Mouse (Mus musculus): ENCODE results near the gene Tpbpb. TPM values are rescaled to one million over a fixed set of nuclear protein-coding genes. Genes with fewer than 3 reads are reported as not detected.
A peak's percentile ranks its signal among the peaks of the same experiment; 100 is the strongest.
"Not testable (repeated sequence)": the region's sequence is repeated elsewhere in the genome, so short reads cannot be mapped to it uniquely, and the experiment has no call there.

Gene Tpbpb
- not detected in 2 replicates for polyA plus RNA-seq (2016; fragmentation: Nextera tagmentation; extraction: Ambion mirVana)

- H3K27ac ChIP-seq (replicated peaks); H3K4me1 ChIP-seq; H3K27me3 ChIP-seq (replicated peaks; ENCODE audit: low read depth, poor library complexity, severe bottlenecking); H3K36me3 ChIP-seq (replicated peaks); H3K4me3 ChIP-seq; DNase-seq (ENCODE audit: low spot score): not testable (repeated sequence)
- H3K9me3 ChIP-seq: peaks cover 14% of the 10 kb centered on the region; the same call in 1 of the 2 replicates
- 93% methylated on average over 2 of the region's 2 CpGs for whole genome bisulfite sequencing
Measured at GRCm38 (mm10) chr13:60904780-60905179, at the start of gene Tpbpb. Tpbpb (minus strand) TSS chr13:60904880.

GRCm38 (mm10) chr13:60941884-60942283, 37.2 kb upstream of the Tpbpb start, which contains the start of gene Tpbpa:
Tpbpa (minus strand) TSS chr13:60941984.
- H3K27ac ChIP-seq (replicated peaks); H3K36me3 ChIP-seq (replicated peaks); H3K27me3 ChIP-seq (replicated peaks; ENCODE audit: low read depth, poor library complexity, severe bottlenecking); H3K4me1 ChIP-seq; DNase-seq (ENCODE audit: low spot score); H3K4me3 ChIP-seq: not testable (repeated sequence)
- 85% methylated on average over 3 of the region's 3 CpGs for WGBS
- H3K9me3 ChIP-seq: peaks cover 31% of the 10 kb centered on the region

DNA sequence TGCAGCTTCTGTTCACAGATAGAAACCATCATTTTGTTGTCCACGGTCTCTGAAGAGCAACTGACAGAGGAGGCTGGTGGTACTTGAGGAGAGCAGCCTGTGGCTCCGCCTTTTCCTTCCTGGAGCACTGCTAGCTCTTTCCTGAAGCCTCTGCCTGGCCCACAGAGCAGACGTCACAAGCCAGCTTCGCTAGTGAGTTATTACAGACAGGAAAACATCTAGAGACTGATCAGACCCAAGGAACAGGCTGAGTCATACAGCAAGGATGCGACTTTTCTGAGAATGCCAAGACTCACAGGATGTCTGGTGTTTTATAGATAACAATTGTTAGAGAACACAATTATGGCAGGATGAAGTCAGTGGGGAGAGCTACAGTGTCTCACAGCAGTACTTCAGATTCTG, 31.8 kb upstream of the Tpbpb start, which contains the start of the genes Gm49391 and Ctla2a:
Gene Gm49391 (minus strand): TSS at position 72 of the 402 bp plus-strand sequence.
Gene Ctla2a (minus strand): TSS at position 126 of the 402 bp plus-strand sequence.
- WGBS: 67% methylated on average over 5 of the region's 5 CpGs
- peak; percentile 7 for DNase-seq (ENCODE audit: low spot score)
- Histone ChIP-seq H3K9me3 (peaks cover 19% of the 10 kb centered on the region; the same call in 1 of the 2 replicates), H3K36me3 (replicated peaks) (no peaks in the 10 kb centered on the region), H3K27ac (replicated peaks) (no peak within 1 kb of the TSS), H3K27me3 (replicated peaks; ENCODE audit: low read depth, poor library complexity, severe bottlenecking) (no peaks in the 10 kb centered on the region), H3K4me3 (no peak within 1 kb of the TSS), H3K4me1 (no peaks in the 10 kb centered on the region)

GRCm38 (mm10) chr13:60935490-60935889, 30.8 kb upstream of the Tpbpb start, which contains the start of gene Gm49393:
Gm49393 (minus strand) TSS chr13:60935590.
- H3K27me3 ChIP-seq (replicated peaks; ENCODE audit: low read depth, poor library complexity, severe bottlenecking); H3K4me3 ChIP-seq; H3K4me1 ChIP-seq; H3K27ac ChIP-seq (replicated peaks); DNase-seq (ENCODE audit: low spot score); H3K36me3 ChIP-seq (replicated peaks): not testable (repeated sequence)
- 79% methylated on average over 2 of the region's 2 CpGs for WGBS
- peaks cover 16% of the 10 kb centered on the region; the same call in 1 of the 2 replicates for H3K9me3 ChIP-seq

DNA sequence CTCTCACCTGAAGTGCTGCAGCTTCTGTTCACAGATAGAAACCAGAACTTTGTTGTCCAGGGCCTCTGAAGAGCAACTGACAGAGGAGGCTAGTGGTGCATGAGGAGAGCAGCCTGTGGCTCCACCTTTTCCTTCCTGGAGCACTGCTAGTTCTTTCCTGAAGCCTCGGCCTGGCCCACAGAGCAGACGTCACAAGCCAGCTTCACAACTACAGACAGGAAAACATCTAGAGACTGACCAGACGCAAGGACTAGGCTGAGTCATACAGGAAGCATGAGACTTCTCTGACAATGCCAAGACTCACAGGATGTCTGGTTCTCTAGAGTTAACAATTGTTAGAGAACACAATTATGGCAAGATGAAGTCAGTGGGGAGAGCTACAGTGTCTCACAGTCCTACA, 7.4 kb downstream of the Tpbpb start, which contains the start of gene Ctla2b:
Gene Ctla2b (minus strand): TSS at position 120 of the 400 bp plus-strand sequence.
- peak; percentile 8 for DNase-seq (ENCODE audit: low spot score)
- whole genome bisulfite sequencing: 77% methylated on average over 3 of the region's 3 CpGs

DNA sequence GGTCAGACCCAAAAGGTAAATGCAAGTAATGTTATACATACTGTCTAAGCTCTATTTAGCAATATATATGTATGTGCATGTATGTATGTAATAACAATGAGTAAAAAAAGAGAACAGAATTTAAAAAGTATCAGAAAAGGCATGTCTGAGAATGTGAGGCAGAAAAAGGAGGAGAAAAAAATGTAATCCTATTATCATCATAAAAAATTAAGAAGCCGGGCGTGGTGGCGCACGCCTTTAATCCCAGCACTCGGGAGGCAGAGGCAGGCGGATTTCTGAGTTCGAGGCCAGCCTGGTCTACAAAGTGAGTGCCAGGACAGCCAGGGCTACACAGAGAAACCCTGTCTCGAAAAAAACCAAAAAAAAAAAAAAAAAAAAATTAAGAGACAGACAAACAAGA, 7.9 kb downstream of the Tpbpb start, which contains the start of gene Gm49392:
Gene Gm49392 (minus strand): TSS at position 101 of the 400 bp plus-strand sequence.
- H3K27me3 ChIP-seq (replicated peaks; ENCODE audit: low read depth, poor library complexity, severe bottlenecking); H3K36me3 ChIP-seq (replicated peaks); DNase-seq (ENCODE audit: low spot score); H3K27ac ChIP-seq (replicated peaks); H3K4me1 ChIP-seq; H3K4me3 ChIP-seq: not testable (repeated sequence)
- WGBS: 80% methylated on average over 8 of the region's 8 CpGs
- H3K9me3 ChIP-seq: peaks cover 11% of the 10 kb centered on the region; the same call in 1 of the 2 replicates

More for the DNA sequence above, 7.4 kb downstream of the Tpbpb start, which contains the start of gene Ctla2b:
- H3K27me3 ChIP-seq (replicated peaks; ENCODE audit: low read depth, poor library complexity, severe bottlenecking): no peaks in the 10 kb centered on the region
- peaks cover 15% of the 10 kb centered on the region; the same call in 1 of the 2 replicates for H3K9me3 ChIP-seq
- H3K27ac ChIP-seq (replicated peaks): no peak within 1 kb of the TSS
- no peaks in the 10 kb centered on the region for H3K36me3 ChIP-seq (replicated peaks)
- no peak within 1 kb of the TSS for H3K4me3 ChIP-seq
- H3K4me1 ChIP-seq: no peaks in the 10 kb centered on the region

DNA sequence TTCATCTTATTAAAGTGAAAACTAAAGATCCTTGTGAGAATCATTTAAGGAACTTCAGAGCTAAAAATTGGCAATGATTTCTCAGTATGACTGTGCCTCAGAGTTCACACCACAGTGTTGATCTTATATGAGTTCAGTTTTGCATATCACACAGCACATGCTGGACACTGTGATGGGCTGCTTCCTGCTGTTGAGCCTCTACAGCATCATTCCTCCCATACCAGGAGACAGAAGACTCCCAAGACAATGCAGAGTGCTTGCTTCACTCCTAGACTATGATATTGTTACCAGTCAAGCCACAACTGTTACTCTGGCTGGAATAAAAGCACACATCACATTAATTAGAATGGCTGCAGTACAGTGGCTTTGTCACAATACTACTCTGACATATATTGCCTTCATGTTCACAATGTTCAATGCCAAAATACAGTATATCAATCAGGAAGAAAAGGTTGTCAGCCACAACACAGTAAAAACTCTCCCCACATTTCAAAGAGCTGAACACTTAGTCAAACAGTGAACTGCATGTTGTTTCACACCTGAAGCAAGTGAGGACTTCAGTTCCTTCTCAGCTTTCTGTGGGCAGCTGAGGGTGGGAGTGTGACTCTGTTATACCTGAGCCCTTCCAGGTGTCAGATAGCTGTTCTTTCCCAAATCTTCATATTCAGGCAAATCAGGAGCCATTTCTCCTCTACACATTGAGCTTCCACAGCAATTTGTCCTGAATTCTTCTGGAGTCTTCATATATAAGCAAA, 9.1 kb downstream of the Tpbpb start:
- Histone ChIP-seq H3K9me3 (peaks cover 11% of the 10 kb centered on the region; the same call in 1 of the 2 replicates), H3K36me3 (replicated peaks) (no peaks in the 10 kb centered on the region)

DNA sequence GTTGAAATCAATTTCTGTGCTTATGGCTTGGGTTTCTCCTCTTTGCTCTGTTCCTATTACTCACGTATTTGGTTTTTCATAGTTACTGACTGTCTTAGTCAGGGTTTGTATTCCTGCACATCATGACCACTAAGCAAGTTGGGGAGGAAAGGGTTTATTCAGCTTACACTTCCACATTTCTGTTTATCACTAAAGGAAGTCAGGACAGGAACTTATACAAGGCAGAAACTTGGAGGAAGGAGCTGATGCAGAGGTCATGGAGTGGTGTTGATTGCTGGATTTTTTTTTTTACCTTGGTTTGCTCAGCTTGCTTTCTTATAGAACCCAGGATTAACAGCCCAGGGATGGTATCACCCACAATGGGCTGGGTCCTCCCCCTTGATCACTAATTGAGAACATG, 12.4 kb downstream of the Tpbpb start:
- Histone ChIP-seq H3K4me1 (no peaks in the 10 kb centered on the region), H3K4me3 (no peak overlapping the region), H3K9me3 (peaks cover 5% of the 10 kb centered on the region; the same call in 1 of the 2 replicates), H3K27me3 (replicated peaks; ENCODE audit: low read depth, poor library complexity, severe bottlenecking) (no peaks in the 10 kb centered on the region), H3K27ac (replicated peaks) (no peak overlapping the region), H3K36me3 (replicated peaks) (no peaks in the 10 kb centered on the region)
- no peak for DNase-seq (ENCODE audit: low spot score)
- WGBS: 87% methylated on average over 1 of the region's 1 CpGs

More for the DNA sequence above, 9.1 kb downstream of the Tpbpb start:
- Histone ChIP-seq H3K4me3 (no peak overlapping the region), H3K27me3 (replicated peaks; ENCODE audit: low read depth, poor library complexity, severe bottlenecking) (no peaks in the 10 kb centered on the region), H3K4me1 (no peaks in the 10 kb centered on the region), H3K27ac (replicated peaks) (no peak overlapping the region)
- no peak for DNase-seq (ENCODE audit: low spot score)

GRCm38 (mm10) chr13:60864281-60864680, 40.4 kb downstream of the Tpbpb start, which contains the start of gene 4930486L24Rik:
4930486L24Rik (minus strand) TSS chr13:60864475.
- WGBS: 61% methylated on average over 1 of the region's 1 CpGs
- no peaks in the 10 kb centered on the region for H3K36me3 ChIP-seq (replicated peaks)
- no peaks in the 10 kb centered on the region for H3K27me3 ChIP-seq (replicated peaks; ENCODE audit: low read depth, poor library complexity, severe bottlenecking)
- H3K4me3 ChIP-seq: no peak within 1 kb of the TSS
- H3K9me3 ChIP-seq: 0 out of 2 replicates have a peak, but pooled peaks cover 6% of the 10 kb centered on the region
- no peak for DNase-seq (ENCODE audit: low spot score)
- H3K4me1 ChIP-seq: no peaks in the 10 kb centered on the region
- no peak within 1 kb of the TSS for H3K27ac ChIP-seq (replicated peaks)

Other genes starting within 250 kb of the Tpbpb start
- not detected in 2 replicates for gene BC051665, start 118.5 kb downstream of the Tpbpb start, polyA plus RNA-seq (2016; fragmentation: Nextera tagmentation; extraction: Ambion mirVana)
- gene Ctsll3, start 102.0 kb downstream of the Tpbpb start, polyA plus RNA-seq (2016; fragmentation: Nextera tagmentation; extraction: Ambion mirVana): not detected in 2 replicates
- gene 4930486L24Rik, start 40.4 kb downstream of the Tpbpb start, polyA plus RNA-seq (2016; fragmentation: Nextera tagmentation; extraction: Ambion mirVana): 0.16 TPM in 1 of 2 replicates, not detected in the other
- gene Gm49392, start 8.0 kb downstream of the Tpbpb start, polyA plus RNA-seq (2016; fragmentation: Nextera tagmentation; extraction: Ambion mirVana): not detected in 2 replicates
- gene Ctla2b, start 7.4 kb downstream of the Tpbpb start, polyA plus RNA-seq (2016; fragmentation: Nextera tagmentation; extraction: Ambion mirVana): 0.80 and 1.7 TPM in 2 replicates
- gene Gm49393, start 30.7 kb upstream of the Tpbpb start, polyA plus RNA-seq (2016; fragmentation: Nextera tagmentation; extraction: Ambion mirVana): not detected in 2 replicates
- 0.69 and 1.0 TPM in 2 replicates for gene Gm49391, start 31.7 kb upstream of the Tpbpb start, polyA plus RNA-seq (2016; fragmentation: Nextera tagmentation; extraction: Ambion mirVana)
- 8.7 and 9.3 TPM in 2 replicates for gene Ctla2a, start 31.7 kb upstream of the Tpbpb start, polyA plus RNA-seq (2016; fragmentation: Nextera tagmentation; extraction: Ambion mirVana)
- not detected in 2 replicates for gene Tpbpa, start 37.1 kb upstream of the Tpbpb start, polyA plus RNA-seq (2016; fragmentation: Nextera tagmentation; extraction: Ambion mirVana)
- gene Ctsj, start 101.1 kb upstream of the Tpbpb start, polyA plus RNA-seq (2016; fragmentation: Nextera tagmentation; extraction: Ambion mirVana): not detected in 2 replicates
- gene Ctsq, start 135.8 kb upstream of the Tpbpb start, polyA plus RNA-seq (2016; fragmentation: Nextera tagmentation; extraction: Ambion mirVana): not detected in 2 replicates

Data from embryonic facial prominence, embryonic 10.5 days (tissue).